Mouse (Mus musculus): ENCODE data around the gene 0610040J01Rik.

The 0610040J01Rik gene

DNA sequence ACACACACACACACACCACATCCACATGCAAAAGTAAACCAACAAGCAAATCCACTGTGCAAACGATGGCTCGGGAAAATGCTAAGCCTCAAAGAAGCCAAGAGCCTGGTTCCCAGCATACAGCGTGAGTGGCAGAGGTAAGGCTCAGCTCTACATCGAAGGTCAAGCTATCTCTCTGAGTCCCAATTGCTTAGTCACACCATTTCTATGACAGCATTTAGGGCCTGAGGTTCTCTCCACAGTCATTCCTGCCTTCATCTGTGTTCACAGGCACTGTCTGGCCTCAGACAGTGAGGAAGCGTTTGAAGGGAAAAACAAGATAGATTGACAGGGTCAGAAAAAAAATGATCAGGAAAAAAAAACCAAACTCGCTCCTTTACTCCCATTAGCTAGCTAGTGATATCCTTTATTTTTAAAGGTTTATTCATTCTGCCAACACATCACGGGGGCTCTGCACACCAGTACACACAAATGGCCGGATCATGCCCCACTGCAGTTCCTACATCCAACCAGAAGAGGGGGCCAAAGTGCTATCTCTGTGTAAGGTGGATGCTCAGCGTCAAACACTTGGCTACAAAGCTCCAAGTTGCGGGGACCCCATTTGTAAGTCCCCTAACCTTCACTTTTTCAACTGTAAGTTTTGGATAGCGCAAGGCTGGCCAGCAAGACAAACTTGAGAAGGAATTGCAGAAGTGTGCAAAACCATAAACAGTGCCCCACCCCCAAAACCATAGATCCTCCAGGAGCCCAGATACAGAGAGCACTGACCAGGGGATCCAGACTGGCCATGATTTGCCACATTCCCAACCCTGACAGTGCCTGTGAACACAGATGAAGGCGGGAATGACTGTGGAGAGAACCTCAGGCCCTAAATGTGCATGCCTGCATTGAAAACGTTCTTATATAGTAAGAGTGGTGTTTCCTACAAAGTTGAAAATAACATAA, 94.3 kb downstream of the 0610040J01Rik start:
- DNase-seq (ENCODE audit: low spot score), result peak; percentile 80

DNA sequence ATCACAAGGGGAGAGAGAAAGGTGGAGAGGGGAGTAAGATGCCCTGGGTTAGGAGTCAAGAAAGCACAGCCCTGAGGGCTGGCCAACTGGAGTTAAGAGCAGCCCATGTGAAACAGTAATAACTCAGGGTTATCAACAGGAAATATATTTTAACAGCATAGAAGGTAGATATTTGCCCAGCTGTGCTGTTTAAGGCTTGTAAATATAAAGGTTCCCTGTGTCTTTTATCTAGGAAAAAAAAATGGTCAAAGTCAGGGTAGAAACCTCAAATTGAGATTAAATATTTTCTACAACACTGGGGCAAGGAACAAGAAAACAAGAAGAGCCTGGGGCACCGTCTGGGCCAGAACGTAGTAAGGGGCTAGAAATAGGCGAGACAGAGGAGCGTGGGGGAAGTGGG, 95.3 kb downstream of the 0610040J01Rik start:
- DNase-seq (ENCODE audit: low spot score), result no peak

DNA sequence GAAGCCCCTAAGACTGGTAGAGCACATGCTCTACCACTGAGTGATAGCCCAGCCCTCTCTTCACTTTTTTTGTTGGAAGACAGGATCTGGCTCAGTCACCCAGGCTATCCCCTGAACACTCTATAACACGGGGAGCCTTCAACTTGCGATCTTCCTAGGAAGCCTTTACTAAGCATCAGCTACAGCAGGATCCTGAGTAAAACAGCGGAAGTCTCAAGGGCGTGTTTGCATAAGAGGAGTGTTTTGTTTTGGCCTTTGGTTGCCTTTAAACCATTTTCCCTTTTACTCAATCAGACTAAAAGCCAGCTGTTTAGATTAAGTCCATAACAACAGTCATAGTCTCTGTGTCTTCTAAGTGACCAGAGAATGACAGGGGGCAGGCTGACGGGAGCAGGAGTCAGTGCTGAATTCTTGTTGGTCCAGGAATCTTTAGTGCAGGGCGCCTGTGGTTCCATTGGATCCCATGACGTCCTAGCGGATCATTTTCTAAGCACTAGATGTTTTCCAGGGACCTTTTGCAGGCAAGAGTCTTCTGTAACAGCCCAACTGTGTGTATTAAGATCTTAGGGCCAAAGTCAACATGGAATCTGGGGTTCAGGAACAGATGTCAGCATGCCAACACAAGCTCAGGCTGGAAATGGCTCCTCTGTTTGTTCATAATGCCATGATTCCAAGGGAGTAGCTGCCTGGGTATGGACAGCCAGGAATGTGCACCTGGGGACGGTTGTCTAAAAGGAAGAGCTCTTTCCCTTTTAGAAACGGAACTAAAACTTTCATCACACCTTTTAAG, 98.2 kb downstream of the 0610040J01Rik start:
- DNase-seq (ENCODE audit: low spot score), result no peak

DNA sequence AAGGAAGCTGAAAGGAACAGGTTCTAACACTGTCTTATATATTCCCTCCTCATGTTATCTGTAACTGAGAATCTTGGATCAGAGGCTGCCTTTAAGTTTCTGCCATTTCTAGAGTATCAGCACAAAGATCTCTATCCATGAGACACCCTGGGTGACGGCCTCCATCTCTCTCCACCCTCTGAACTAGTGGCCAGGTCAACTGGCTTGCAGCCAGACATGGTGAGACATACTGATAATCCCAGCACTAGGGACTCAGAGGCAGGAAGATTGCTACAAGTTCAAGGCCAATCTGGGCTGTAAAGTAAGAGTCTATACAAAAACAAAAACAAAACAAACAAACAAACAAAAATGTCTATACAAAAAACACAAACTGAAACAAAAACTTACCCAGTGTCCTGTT, 102.7 kb downstream of the 0610040J01Rik start:
- no peak for DNase-seq (ENCODE audit: low spot score)

DNA sequence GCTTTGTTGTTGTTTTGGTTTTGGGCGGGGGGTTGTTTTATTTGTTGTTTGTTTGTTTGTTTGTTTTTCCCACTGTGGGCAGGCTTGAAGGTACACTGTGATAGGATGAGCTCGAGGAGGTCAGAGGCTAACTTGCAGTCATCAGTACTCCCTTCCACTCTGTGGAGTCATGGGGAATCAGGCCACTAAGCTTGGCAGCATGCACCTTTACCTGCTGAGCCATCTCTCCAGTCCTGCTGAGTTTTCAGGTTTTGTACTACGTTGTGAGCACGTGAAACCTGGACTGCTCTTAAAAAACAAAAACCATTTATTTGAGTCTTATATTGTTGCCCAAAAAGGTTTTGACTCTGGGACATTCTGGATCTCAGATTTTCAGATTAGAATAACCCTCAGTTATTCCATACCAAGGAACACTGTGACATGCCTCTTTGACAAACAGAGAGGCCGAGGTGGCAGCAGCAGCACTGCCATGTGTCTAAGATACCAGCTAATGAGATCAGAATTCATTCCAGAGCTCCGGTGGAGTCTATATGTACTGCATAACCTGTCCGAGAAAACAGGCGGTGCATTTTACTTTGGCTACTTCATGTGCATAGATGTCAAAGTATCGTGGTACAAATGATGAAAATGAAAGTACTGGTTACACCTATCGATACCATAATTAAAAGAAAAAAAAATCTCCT, 104.4 kb downstream of the 0610040J01Rik start:
- DNase-seq (ENCODE audit: low spot score), result no peak

DNA sequence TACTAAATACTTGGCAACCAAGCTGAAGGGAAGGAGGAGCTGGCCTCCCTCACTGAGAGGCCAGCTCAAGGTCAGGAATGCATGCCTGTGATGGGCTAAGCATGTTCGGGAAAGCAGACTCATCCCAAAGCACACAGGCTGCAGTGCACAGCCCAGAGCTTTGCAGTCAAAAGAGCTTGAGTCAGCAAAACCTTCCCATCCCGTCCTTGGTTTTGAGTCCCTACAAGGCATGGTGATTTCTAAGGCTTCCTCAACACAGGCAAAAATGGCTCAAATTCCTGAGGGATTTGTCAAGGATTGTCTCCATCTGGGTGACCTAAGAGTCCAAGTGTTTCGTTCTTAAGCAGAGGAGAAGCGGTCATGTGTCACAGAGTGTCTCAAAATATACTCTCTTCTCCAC, 106.0 kb downstream of the 0610040J01Rik start:
- no peak for DNase-seq (ENCODE audit: low spot score)

DNA sequence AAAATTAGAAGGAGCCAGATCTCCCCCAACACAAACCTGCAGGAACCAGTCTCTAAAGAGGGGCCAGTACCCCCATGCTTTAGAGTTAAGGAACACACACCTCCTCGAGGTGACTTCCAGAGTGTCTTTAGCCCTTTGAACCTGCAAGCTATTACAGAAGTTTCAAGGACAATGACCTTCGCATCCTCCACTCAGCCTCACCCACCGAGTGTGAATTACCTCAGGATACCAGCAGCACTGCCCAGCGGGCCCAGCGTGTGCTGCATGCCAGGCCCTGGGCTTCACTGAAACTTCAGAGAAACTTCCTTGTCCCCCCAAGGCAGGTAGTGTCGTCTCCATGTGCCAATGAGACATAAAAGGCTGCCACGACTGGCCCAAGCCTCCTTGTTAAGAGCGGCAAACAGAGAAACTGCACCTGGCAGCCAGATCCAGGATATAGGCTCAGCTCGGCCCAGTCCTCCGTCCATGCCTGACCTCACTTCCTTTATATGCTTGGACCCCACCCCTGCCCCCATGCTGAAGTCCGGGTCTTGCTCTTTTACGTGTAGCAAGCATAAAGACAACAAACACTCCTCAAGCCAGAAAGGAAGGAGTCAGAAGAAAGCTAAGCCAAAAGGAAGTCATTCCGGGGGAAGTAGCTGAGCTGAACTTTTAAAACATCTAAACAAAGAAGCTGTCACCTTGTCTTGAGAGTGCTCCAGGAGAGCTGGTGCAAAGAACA, 111.3 kb downstream of the 0610040J01Rik start:
- no peak for DNase-seq (ENCODE audit: low spot score)

DNA sequence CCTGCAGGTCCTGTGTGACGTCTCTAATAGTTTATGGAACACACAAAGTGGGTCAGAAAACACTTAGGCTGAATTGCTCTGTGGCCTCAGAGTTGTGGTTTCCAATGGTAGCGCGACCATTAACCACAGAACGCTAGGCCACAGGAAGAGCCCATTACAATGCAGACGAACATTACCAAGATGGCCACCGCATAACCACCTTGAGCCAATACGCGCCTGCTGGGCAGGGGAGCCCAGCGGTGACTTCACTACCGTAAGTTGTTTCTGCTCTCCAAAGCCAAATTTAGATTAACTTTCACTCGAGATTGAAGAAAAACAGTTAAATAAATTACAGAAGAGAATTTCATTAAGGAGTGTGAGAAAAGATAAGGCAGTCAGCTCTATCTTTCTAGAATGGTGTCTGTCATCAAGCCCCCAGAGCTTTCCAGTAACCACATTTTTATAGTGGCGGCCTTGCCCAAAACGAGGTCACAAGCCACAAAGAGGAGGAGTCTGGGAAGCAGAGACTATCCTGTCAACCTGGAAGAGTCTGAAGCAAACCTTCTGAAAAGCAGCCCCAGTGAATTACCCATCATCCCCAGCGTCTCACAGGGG, 113.0 kb downstream of the 0610040J01Rik start:
- DNase-seq (ENCODE audit: low spot score), result no peak

DNA sequence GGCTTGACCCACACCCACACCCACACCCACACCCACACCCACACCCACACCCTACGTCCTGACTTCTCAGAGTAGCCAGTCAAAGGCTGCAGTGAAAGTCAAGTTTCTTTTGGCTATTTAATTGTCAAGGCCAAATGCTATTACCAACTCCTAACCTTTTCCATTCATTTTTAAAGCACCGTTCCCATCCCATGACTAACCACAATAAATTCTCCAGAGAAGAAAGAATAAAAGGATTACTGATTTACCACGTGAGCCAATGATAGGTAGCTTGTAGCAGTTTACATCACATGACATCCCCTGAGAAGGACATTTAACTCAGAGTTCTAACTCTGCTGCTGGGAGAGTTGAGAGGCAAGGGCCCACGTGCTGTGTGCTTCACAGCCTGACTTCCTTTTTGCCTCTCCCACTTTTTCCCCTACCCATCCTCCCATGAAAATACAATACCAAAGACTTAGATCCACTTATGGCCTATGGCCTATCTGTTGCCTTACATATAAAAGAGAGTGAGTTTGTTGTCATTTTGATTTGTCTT, 118.7 kb downstream of the 0610040J01Rik start:
- DNase-seq (ENCODE audit: low spot score), result no peak

DNA sequence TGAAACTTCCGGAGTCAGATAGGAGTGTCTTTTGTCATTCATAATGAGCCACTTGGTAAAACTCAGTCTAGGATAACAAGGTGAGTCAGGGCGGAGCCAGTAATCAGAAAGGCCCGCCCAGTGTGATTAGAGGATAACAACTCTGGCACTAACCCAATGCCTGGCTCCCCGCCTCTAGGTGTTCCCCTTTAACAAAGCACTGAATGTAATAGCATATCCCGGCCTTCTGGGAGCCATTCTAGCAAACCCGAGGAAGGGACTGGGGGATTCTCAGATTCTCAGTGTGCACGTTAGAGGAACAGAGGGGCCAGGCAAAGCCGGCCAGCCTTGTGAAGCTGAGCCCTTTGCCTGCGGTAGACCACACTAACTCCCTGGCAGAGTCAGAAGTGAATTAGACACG, 120.7 kb downstream of the 0610040J01Rik start:
- no peak for DNase-seq (ENCODE audit: low spot score)

DNA sequence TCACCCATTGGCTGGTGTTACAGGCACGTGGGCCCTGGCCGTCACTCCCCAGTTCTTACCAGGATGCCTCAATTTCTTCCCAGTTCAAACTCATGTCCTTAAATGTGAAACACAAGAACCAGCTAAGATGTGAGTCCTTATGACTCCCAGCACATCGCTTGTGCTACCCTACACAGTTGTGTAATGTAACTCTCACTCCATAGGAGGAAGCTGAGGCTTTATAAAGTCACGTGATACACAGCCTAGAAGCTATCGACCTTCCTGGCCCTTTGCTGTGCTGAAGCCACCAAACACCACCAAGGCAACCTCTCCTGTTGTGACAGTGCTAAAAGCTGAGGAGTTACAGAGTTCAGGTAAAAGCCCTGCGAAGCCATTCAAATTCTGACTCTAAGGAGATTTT, 123.4 kb downstream of the 0610040J01Rik start:
- no peak for DNase-seq (ENCODE audit: low spot score)

DNA sequence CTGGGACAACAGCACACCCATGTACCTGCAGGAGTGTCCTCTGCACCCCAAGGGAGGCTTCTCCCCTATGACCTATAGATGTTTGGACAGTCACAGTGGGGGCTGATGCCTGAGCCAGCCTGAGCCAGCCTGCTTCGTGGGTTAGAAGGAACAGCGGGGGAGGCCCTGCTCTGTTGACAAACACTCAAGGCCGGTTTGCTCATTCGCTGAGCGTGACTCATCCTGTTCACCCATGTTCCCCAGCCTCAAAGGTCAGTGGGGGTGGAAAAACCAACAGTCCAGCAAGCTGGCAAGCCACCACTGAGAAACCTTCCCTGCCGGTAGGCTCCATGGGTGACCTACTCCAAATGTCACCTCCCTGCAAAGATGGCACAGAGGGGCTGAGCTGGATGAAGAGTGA, 124.6 kb downstream of the 0610040J01Rik start:
- DNase-seq (ENCODE audit: low spot score), result no peak

DNA sequence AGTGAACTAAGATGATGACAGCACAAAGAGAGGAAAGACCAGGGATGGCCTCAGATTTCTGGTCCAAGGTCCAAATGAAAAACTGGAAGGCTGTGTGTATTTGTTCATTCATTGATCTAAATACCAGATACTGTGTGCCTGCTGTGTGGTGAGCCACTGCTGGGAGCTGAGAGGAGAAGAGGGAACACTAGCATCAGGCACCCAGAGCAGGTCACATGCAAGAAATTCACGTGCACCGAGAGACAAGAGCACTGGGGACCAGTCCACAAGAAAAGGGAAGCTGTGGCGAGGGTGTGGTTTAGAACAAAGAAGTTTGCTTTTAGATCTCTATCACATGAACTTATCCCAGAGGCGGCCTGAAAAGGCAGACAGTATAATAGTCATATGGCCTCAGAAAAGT, 126.4 kb downstream of the 0610040J01Rik start:
- no peak for DNase-seq (ENCODE audit: low spot score)

DNA sequence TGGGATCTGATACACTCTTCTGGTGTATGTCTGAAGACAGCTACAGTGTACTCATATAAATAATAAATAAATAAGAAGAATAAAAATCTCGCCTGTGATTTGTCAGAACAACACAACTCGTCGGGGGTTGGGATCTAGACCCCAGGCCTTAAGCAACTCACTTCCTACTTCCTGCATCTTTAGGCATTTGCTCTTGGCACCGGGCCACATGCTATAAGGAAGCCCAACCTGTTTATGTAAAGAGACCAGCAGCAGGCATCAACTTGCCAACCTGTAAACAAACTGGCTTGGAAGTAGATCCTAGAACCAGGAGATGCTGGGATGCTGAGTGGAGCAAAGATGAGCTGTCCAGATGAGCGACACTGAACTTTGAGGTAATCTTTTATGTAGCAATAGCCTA, 129.7 kb downstream of the 0610040J01Rik start:
- no peak for DNase-seq (ENCODE audit: low spot score)

DNA sequence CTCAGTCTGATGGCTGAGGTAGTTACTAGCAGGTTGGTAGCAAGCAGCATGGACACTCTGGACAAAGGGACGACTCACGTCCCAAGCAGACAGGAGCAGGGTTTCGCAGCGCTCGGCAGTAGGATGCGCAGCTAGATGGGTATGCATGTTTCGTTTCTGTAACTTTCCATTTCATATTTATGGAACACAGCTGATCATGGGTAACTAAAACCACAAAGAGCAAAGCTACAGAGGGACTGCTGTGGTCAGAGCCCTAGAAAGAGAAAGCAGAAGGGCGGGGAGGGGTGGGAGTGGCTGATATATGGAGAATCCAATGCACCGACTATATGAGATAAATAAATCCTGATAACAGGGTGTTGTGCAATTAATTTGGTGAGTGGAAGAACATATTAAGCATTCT, 131.1 kb downstream of the 0610040J01Rik start:
- DNase-seq (ENCODE audit: low spot score), result no peak

DNA sequence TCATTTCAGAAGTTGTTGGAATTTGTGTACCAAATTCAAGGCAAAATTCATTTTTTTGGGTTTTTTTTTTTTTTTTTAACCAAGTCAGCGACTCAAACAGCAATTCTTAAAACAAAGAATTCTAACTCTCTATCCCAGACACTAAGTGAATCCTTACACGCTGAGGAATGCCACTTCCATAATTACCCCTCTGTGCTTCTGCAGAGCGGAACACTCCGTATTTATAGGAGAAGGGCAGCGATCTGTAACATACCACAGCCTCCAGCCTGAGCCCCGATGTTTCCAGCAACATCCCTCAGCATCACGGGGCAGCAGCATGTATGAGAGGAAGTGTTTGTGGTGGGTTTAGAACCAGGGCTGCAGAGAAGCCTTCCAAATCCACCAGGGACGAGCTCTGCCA, 135.4 kb downstream of the 0610040J01Rik start:
- no peak for DNase-seq (ENCODE audit: low spot score)

DNA sequence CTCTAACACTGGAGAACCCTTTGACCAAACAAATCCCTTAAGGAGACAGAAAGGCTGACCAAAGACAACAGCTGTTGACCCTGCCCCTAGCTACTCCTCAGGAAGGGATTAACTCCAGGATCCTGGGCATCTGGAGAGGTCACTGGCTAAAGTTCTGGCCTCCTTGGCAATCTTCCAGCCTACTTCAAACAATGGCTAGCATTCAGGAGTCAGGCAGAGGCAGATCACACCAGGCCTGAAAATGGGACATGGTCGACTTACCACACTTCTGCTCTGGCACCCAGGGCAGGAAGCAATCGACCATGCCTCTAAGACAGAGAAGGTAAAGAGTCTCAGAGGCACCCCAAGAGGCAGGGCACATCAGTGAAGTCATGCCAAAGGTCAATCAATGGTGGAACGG, 137.0 kb downstream of the 0610040J01Rik start:
- DNase-seq (ENCODE audit: low spot score), result peak; percentile 83

Measured in MN1 (cell line).